Mouse (Mus musculus) liver, embryonic 14.5 days (tissue): Measurements from ENCODE around the gene Mctp2. TPM values are rescaled to one million over a fixed set of nuclear protein-coding genes. Genes with fewer than 3 reads are reported as not detected.

Experiments
- ATAC-seq: fragments of 200-750 bp; cut with Nextera tagmentation; 2 replicates; pipeline ENCODE4 v1.8.0; 2017; ENCODE audit warnings: moderate number of reproducible peaks, mild to moderate bottlenecking, moderate library complexity; ENCODE audit not compliant: insufficient read depth
- DNase-seq, 3 experiments: peaks; one replicate each; pipeline ENCODE4 v3.0.0-alpha.2; 2012 to 2013; ENCODE audit warnings: low read depth in 3 of 3, low spot score in 3 of 3
- H3K27ac ChIP-seq: fragments of 300-500 bp; sonication (generic); 2 replicates; pipeline ENCODE4 v1.5.1; 2014; ENCODE audit warnings: moderate library complexity, mild to moderate bottlenecking, control low read depth, inconsistent platforms
- H3K27me3 ChIP-seq: fragments of 300-500 bp; sonication (generic); 2 replicates; pipeline ENCODE4 v1.6.1; 2014; ENCODE audit warnings: mild to moderate bottlenecking, low read length, moderate library complexity; ENCODE audit not compliant: control insufficient read depth, insufficient read depth
- H3K36me3 ChIP-seq: fragments of 300-500 bp; sonication (generic); replicated peaks from 2 replicates; pipeline ENCODE4 v1.6.1; 2014; ENCODE audit warnings: low read depth; ENCODE audit not compliant: control insufficient read depth, insufficient read depth
- H3K4me1 ChIP-seq, 2 experiments: fragments of 200-500 bp in 1 of 2; fragments of 300-500 bp in 1 of 2; sonication (generic) in 1 of 2; replicated peaks; 2 replicates each; pipeline ENCODE4 v1.6.1; 2012 to 2014; ENCODE audit warnings: antibody characterized with exemption in 1 of 2, inconsistent platforms in 1 of 2, low read length in 1 of 2; ENCODE audit not compliant: control insufficient read depth in 2 of 2, insufficient read depth in 2 of 2
- H3K4me2 ChIP-seq: fragments of 300-500 bp; sonication (generic); 2 replicates; pipeline ENCODE4 v1.6.1; 2014; ENCODE audit warnings: low read depth, mild to moderate bottlenecking, control low read depth, moderate library complexity
- H3K4me3 ChIP-seq, 2 experiments: fragments of 200-500 bp in 1 of 2; fragments of 300-500 bp in 1 of 2; sonication (generic) in 1 of 2; 2 replicates each; pipeline ENCODE4 v1.5.1; 2012 to 2014; ENCODE audit warnings: low read depth in 2 of 2, low read length in 2 of 2, mild to moderate bottlenecking in 2 of 2, control low read depth in 1 of 2, inconsistent platforms in 1 of 2, moderate library complexity in 1 of 2; ENCODE audit not compliant: insufficient read depth in 1 of 2
- H3K9ac ChIP-seq: fragments of 300-500 bp; sonication (generic); replicated peaks from 2 replicates; pipeline ENCODE4 v1.6.1; 2014; ENCODE audit warnings: mild to moderate bottlenecking, control low read depth, moderate library complexity
- H3K9me3 ChIP-seq: fragments of 300-500 bp; sonication (generic); 2 replicates; pipeline ENCODE4 v1.6.1; 2016; ENCODE audit warnings: low read length, mixed read lengths; ENCODE audit not compliant: control insufficient read depth
- CTCF ChIP-seq: IDR thresholded peaks from 2 replicates; pipeline ENCODE4 v1.5.1; 2016; ENCODE audit warnings: antibody characterized with exemption, low read depth, control low read depth
- EP300 ChIP-seq: IDR thresholded peaks from 2 replicates; pipeline ENCODE4 v1.6.1; 2016; ENCODE audit warnings: antibody characterized with exemption, low read depth
- WGBS: fragments of 180-500 bp; shearing (Covaris S2); extraction: QIAGEN DNeasy Blood & Tissue Kit; methylation state at CpG from one replicate; pipeline ENCODE4 v1.1.7; 2014; ENCODE audit not compliant: insufficient replicate concordance; 5-methylcytosine and 5-hydroxymethylcytosine counted together
- polyA plus RNA-seq, 2 experiments: library from polyadenylated mRNA; depleted of rRNA in 1 of 2; stranded (reverse) in 1 of 2; unstranded in 1 of 2; fragments of >200 nt; fragmentation: Nextera tagmentation in 1 of 2; extraction: Ambion mirVana in 1 of 2; gene quantifications; 2 replicates each; pipeline versions ENCODE4 v1.2.1 to v1.2.3; 2012 to 2014

Mctp2 gene
- polyA plus RNA-seq, 2 experiments: 0.13 to 0.20 TPM

GRCm38 (mm10) chr7:72119713-72120112 is 186.7 kb downstream of the Mctp2 start:
- Histone ChIP-seq H3K36me3 (no peaks in the 10 kb centered on the region), H3K4me1 (no peaks in the 10 kb centered on the region), H3K9me3 (no peaks in the 10 kb centered on the region), H3K4me2 (no peak overlapping the region), H3K4me3 (no peak overlapping the region), H3K27me3 (no peaks in the 10 kb centered on the region), H3K9ac (no peak overlapping the region), H3K27ac (no peak overlapping the region)
- WGBS: 56% methylated on average over 3 of the region's 3 CpGs
- TF ChIP-seq CTCF (no peak), EP300 (no peak)
- ATAC-seq (no peak), DNase-seq (no peak)

- ATAC-seq: no peak
- no peaks in the 10 kb centered on the region for H3K36me3 ChIP-seq
These were observed 188.9 kb downstream of the Mctp2 start for GRCm38 (mm10) chr7:72117376-72118077.

GRCm38 (mm10) chr7:72115073-72115472 is 191.3 kb downstream of the Mctp2 start:
- TF ChIP-seq CTCF: no peak
- no peak for TF ChIP-seq EP300
- H3K4me1 ChIP-seq: no peaks in the 10 kb centered on the region
- WGBS: 71% methylated on average over 2 of the region's 2 CpGs
- DNase-seq: no peak
- no peak overlapping the region for H3K27ac ChIP-seq
- H3K36me3 ChIP-seq: no peaks in the 10 kb centered on the region
- H3K4me3 ChIP-seq: no peak overlapping the region
- no peak overlapping the region for H3K9ac ChIP-seq
- H3K27me3 ChIP-seq: no peaks in the 10 kb centered on the region
- H3K4me2 ChIP-seq: no peak overlapping the region
- no peak for ATAC-seq
- H3K9me3 ChIP-seq: no peaks in the 10 kb centered on the region

More at GRCm38 (mm10) chr7:72117376-72118077, 188.9 kb downstream of the Mctp2 start:
- no peak for TF ChIP-seq CTCF
- TF ChIP-seq EP300: no peak
- Histone ChIP-seq H3K4me1 (no peaks in the 10 kb centered on the region), H3K9ac (no peak overlapping the region), H3K4me2 (no peak overlapping the region), H3K4me3 (no peak overlapping the region), H3K27me3 (no peaks in the 10 kb centered on the region), H3K9me3 (no peaks in the 10 kb centered on the region), H3K27ac (no peak overlapping the region)
- 57% methylated on average over 4 of the region's 4 CpGs for WGBS
- no peak for DNase-seq

GRCm38 (mm10) chr7:72110578-72110977 is 195.8 kb downstream of the Mctp2 start:
- 59% methylated on average over 6 of the region's 6 CpGs for WGBS

GRCm38 (mm10) chr7:72108639-72109399 is 197.6 kb downstream of the Mctp2 start:
- no peak overlapping the region for H3K4me3 ChIP-seq
- H3K36me3 ChIP-seq: no peaks in the 10 kb centered on the region
- ATAC-seq: no peak
- no peak overlapping the region for H3K4me2 ChIP-seq
- no peak overlapping the region for H3K27ac ChIP-seq
- no peak for TF ChIP-seq CTCF
- TF ChIP-seq EP300: no peak
- no peak for DNase-seq
- H3K27me3 ChIP-seq: no peaks in the 10 kb centered on the region
- no peaks in the 10 kb centered on the region for H3K9me3 ChIP-seq
- 56% methylated on average over 3 of the region's 3 CpGs for whole genome bisulfite sequencing
- no peak overlapping the region for H3K9ac ChIP-seq
- H3K4me1 ChIP-seq: no peaks in the 10 kb centered on the region

More at GRCm38 (mm10) chr7:72110578-72110977, 195.8 kb downstream of the Mctp2 start:
- DNase-seq (no peak), ATAC-seq (no peak)
- Histone ChIP-seq H3K9ac (no peak overlapping the region), H3K9me3 (no peaks in the 10 kb centered on the region), H3K27ac (no peak overlapping the region), H3K27me3 (no peaks in the 10 kb centered on the region), H3K4me1 (no peaks in the 10 kb centered on the region), H3K4me2 (no peak overlapping the region), H3K36me3 (no peaks in the 10 kb centered on the region), H3K4me3 (no peak overlapping the region)
- TF ChIP-seq EP300: no peak
- TF ChIP-seq CTCF: no peak
